Mouse (Mus musculus): ENCODE measurements around the gene Duox1.

GRCm38 (mm10) chr2:122368081-122368971 lies 52.9 kb downstream of the Duox1 start:
- TF ChIP-seq POLR2A (IDR thresholded peaks at IDR 0.05; ENCODE audit: extremely low read depth, insufficient read depth, low read length) = no peak
- TF ChIP-seq CTCF (IDR thresholded peaks at IDR 0.05; ENCODE audit: extremely low read depth, insufficient read depth, low read length) = no peak
